Mouse (Mus musculus) C2C12 (cell line): ENCODE measurements around the gene Tfap2b. TPM values are rescaled to one million over a fixed set of nuclear protein-coding genes. Genes with fewer than 3 reads are reported as not detected.

Experiments used
- H3K27me3 ChIP-seq: one replicate; pipeline ENCODE4 v1.6.1; 2011; ENCODE audit not compliant: control insufficient read depth, insufficient read depth, insufficient read length
- H3K36me3 ChIP-seq: one replicate; pipeline ENCODE4 v1.6.1; 2011; ENCODE audit not compliant: control insufficient read depth, insufficient read depth
- H3K4me3 ChIP-seq: one replicate; pipeline ENCODE4 v1.5.1; 2011; ENCODE audit warnings: mild to moderate bottlenecking, control low read depth; ENCODE audit not compliant: poor library complexity, insufficient read depth, severe bottlenecking
- H3K79me2 ChIP-seq: one replicate; pipeline ENCODE4 v1.6.1; 2011; ENCODE audit not compliant: control insufficient read depth, insufficient read depth
- H3K79me3 ChIP-seq: one replicate; pipeline ENCODE4 v1.6.1; 2011; ENCODE audit warnings: low read depth, control low read depth
- H3ac ChIP-seq: one replicate; pipeline ENCODE3; 2011; ENCODE audit warnings: low read depth; ENCODE audit not compliant: control insufficient read depth, insufficient read length
- CEBPB ChIP-seq: IDR thresholded peaks from one replicate; pipeline ENCODE4 v1.6.1; 2011; ENCODE audit warnings: low read depth, mild to moderate bottlenecking, control low read depth, moderate library complexity
- CTCF ChIP-seq: IDR thresholded peaks from one replicate; pipeline ENCODE4 v1.5.1; 2011; ENCODE audit not compliant: control insufficient read depth, insufficient read depth, insufficient read length
- FOSL1 ChIP-seq: IDR thresholded peaks from one replicate; pipeline ENCODE4 v1.8.0; 2011; ENCODE audit warnings: mild to moderate bottlenecking, low read length; ENCODE audit not compliant: poor library complexity, insufficient read depth, severe bottlenecking
- MAX ChIP-seq: IDR thresholded peaks from one replicate; pipeline ENCODE4 v1.6.1; 2011; ENCODE audit warnings: mild to moderate bottlenecking, control low read depth
- MYOD1 ChIP-seq: IDR thresholded peaks from one replicate; pipeline ENCODE4 v1.6.1; 2011; ENCODE audit warnings: low read depth; ENCODE audit not compliant: control insufficient read depth, insufficient read length
- MYOG ChIP-seq: IDR thresholded peaks from one replicate; pipeline ENCODE4 v1.6.1; 2011; ENCODE audit not compliant: control insufficient read depth, insufficient read length; ENCODE audit errors: extremely low read depth
- USF1 ChIP-seq: IDR thresholded peaks from one replicate; pipeline ENCODE4 v1.6.1; 2011; ENCODE audit warnings: low read depth, mild to moderate bottlenecking, control low read depth, moderate library complexity
- polyA plus RNA-seq: library from polyadenylated mRNA; unstranded; fragments of >200 nt; fragmentation: generic; extraction: Trizol; gene quantifications from one replicate; pipeline ENCODE4 v1.2.1, GENCODE M21; 2012; ENCODE audit warnings: missing spikeins

Tfap2b gene
- polyA plus RNA-seq, 1 experiment = not detected

DNA sequence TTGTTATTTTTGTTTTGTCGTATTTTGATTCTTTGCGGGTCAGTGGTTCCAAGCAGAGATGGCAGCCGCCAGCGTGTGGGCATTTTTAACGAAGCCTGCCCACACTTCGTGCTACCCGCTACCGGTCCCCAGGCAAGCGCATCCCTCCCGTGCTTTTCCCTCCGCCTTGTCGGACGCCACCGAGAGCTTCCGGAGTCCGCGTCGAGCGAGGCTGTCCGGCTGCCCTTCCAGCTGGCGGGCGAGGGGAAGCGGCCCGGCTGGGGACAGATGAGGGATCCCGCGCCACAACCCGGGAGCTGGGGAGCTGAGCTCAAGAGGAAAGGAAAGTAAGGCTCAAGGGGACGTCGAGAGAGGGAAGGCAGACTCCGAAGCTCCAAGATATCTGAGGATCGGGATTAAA, 1.1 kb downstream of the Tfap2b start:
- Histone ChIP-seq H3ac (no peak overlapping the region), H3K27me3 (peaks cover 8% of the 10 kb centered on the region), H3K4me3 (no peak overlapping the region), H3K36me3 (no peaks in the 10 kb centered on the region), H3K79me3 (no peaks in the 10 kb centered on the region), H3K79me2 (no peaks in the 10 kb centered on the region)
- TF ChIP-seq MYOD1 = no peak
- TF ChIP-seq FOSL1 = no peak
- TF ChIP-seq USF1 = no peak
- no peak for TF ChIP-seq CEBPB
- no peak for TF ChIP-seq MYOG
- no peak for TF ChIP-seq MAX
- TF ChIP-seq CTCF = no peak

DNA sequence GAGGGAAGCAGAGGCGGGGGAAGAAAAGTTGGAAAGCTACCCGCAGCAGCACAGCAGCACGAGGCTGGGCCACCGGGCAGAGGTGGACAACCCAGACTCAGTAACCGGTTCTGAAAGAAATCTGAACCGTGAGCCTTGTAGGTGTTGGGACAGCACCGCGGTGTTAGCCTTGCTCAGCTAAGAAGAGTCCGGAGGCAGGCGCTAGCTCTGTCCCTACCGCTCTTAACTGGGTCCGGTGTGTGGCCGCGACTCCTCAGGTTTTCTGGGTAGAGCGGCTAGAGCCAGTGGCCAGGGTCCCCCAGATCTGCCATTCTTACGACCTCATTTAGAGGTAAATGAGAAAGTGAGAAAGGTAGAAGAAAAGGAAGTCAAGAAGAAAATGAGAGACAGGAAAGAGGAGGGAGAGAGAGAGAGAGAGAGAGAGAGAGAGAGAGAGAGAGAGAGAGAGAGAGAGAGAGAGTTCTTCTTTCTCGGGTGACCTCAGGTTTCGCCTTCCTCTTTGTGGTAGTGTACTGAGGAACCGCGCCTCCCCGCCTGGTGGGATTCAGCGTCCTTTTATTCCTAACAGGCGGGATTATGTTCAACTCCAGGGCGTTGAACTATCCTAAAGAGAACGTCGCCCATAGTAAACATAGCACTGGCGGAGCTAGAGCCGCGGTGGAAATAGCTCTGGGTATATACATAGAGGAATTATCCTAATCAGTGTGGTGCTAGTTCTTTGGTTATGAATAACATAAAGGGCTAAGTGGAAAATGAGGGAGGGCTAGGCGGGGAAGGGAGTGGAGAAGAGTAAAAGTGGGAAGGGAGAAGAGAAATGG, 1.7 kb downstream of the Tfap2b start:
- H3K4me3 ChIP-seq = no peak overlapping the region
- H3K27me3 ChIP-seq = peaks cover 8% of the 10 kb centered on the region
- no peaks in the 10 kb centered on the region for H3K79me2 ChIP-seq
- H3K36me3 ChIP-seq = no peaks in the 10 kb centered on the region
- H3ac ChIP-seq = no peak overlapping the region
- TF ChIP-seq MAX (no peak), CTCF (no peak), CEBPB (no peak), MYOD1 (no peak), FOSL1 (no peak), USF1 (no peak), MYOG (no peak)
- H3K79me3 ChIP-seq = no peaks in the 10 kb centered on the region

DNA sequence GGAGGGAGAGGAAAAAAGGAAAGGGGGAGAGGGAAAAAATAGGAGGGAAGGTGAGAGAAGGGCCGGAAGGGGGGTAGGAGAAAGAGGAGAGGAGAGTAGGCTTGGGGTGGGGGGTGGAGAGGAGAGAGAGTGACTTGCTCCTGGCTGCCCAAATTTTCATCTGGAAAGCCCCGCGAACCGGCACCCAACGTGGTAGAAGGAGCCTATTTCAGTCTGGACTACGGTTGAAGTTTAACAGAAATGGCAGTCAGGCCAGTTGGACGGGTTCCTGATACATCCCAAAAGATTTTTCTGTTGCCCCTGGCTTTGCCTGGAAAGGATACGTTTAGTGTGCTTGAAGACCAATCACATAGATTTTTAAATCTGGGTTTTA, 2.3 kb downstream of the Tfap2b start:
- H3K4me3 ChIP-seq = no peak overlapping the region
- H3ac ChIP-seq = no peak overlapping the region
- TF ChIP-seq MYOD1 (no peak), USF1 (no peak), FOSL1 (no peak), MAX (no peak), CEBPB (no peak), MYOG (no peak), CTCF (no peak)
- H3K79me3 ChIP-seq = no peaks in the 10 kb centered on the region
- H3K27me3 ChIP-seq = peaks cover 8% of the 10 kb centered on the region
- H3K36me3 ChIP-seq = no peaks in the 10 kb centered on the region
- no peaks in the 10 kb centered on the region for H3K79me2 ChIP-seq

DNA sequence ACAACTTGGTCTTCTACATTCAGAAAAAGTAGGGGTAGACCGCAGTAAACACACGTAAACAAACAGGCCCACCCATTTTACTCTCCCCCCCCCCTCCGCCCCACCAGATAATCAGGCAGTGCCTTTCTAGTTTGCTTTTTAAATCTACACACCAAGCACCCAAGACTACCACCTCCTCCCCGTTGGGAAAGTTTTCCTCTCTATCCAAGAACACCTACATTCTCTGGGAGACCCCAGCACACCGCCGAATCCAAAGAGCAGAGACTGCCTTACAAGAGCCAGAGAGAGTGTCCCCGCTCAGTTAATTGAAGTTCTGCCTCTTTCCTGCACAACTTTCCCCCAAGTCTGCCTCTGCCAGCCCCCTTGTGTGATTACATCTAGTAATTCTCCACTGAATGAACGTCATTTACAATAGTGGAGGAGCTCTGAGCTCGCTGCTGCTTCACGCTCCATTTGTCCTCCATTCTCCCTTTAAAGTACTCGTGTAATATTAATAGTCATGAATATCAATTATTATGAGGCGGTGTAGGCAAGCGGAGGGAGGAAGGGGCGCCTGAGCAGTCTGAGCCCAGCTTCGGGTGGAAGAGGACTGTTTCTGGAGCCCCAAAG, 2.9 kb downstream of the Tfap2b start:
- TF ChIP-seq CEBPB (no peak), MYOD1 (no peak), FOSL1 (no peak), CTCF (no peak), MAX (no peak), MYOG (no peak), USF1 (no peak)
- H3K36me3 ChIP-seq = no peaks in the 10 kb centered on the region
- no peak overlapping the region for H3K4me3 ChIP-seq
- H3ac ChIP-seq = no peak overlapping the region
- H3K79me3 ChIP-seq = no peaks in the 10 kb centered on the region
- peaks cover 8% of the 10 kb centered on the region for H3K27me3 ChIP-seq
- H3K79me2 ChIP-seq = no peaks in the 10 kb centered on the region

DNA sequence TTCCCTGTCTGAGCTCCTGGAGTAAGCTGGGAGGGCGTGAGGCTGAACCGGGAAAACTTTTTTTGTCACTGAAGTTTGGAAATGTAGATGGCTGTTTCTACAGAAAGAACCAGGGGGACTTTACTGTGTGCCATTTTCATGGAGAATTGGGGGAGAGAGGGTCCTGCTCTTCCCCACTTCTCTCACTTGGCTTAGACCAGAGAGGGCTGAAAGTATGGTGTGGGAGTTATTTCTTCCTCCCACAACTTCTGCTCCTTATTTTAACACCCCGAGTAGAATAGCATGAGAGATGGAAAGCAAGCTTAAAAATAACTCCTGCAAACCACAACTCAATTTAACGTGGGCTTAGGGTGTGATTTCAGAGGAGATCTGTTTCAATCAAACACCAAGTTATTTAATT, 4.0 kb downstream of the Tfap2b start:
- no peaks in the 10 kb centered on the region for H3K36me3 ChIP-seq
- no peaks in the 10 kb centered on the region for H3K79me3 ChIP-seq
- H3K79me2 ChIP-seq = no peaks in the 10 kb centered on the region
- H3ac ChIP-seq = no peak overlapping the region
- peaks cover 8% of the 10 kb centered on the region for H3K27me3 ChIP-seq
- TF ChIP-seq MYOG (no peak), CEBPB (no peak), MAX (no peak), MYOD1 (no peak), FOSL1 (no peak), CTCF (no peak), USF1 (no peak)
- H3K4me3 ChIP-seq = no peak overlapping the region

DNA sequence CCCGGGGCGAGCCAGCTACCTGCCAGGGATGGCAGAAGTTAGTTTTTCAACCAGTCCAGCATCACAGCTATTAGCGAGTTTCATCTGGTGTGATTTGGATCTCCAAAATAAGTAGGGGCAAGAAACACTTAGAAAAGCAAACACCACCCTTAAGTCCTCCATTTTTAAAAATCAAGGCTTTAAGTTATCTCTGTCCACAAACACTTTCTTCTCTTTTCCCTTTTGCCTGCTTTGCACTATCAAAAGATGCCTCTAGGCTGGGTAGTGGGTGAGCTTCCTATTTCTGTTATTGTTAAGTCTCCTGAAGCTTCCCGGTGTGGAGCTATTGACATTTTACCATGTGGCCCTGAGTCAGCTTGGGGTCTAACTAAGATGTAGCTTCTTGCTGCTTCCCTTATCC, 4.5 kb downstream of the Tfap2b start:
- Histone ChIP-seq H3K27me3 (peaks cover 8% of the 10 kb centered on the region), H3K36me3 (no peaks in the 10 kb centered on the region), H3K79me2 (no peaks in the 10 kb centered on the region), H3K4me3 (no peak overlapping the region), H3ac (no peak overlapping the region), H3K79me3 (no peaks in the 10 kb centered on the region)
- TF ChIP-seq USF1 = no peak
- TF ChIP-seq FOSL1 = no peak
